Mouse (Mus musculus) heart, postnatal 0 days (tissue): Measurements from ENCODE around the gene Pfkm. TPM values are rescaled to one million over a fixed set of nuclear protein-coding genes. Genes with fewer than 3 reads are reported as not detected.

Source experiments
- ATAC-seq: fragments of 200-750 bp; cut with Nextera tagmentation; 2 replicates; pipeline ENCODE4 v1.8.0; 2017; ENCODE audit warnings: low read depth, moderate number of reproducible peaks, moderate library complexity; ENCODE audit not compliant: insufficient read depth
- DNase-seq: peaks from one replicate; pipeline ENCODE4 v3.0.0-alpha.2; 2016; ENCODE audit warnings: low spot score
- H3K27ac ChIP-seq: fragments of 300-500 bp; sonication (generic); 2 replicates; pipeline ENCODE4 v1.5.1; 2014; ENCODE audit warnings: low read depth, mild to moderate bottlenecking
- H3K27me3 ChIP-seq: fragments of 300-500 bp; sonication (generic); 2 replicates; pipeline ENCODE4 v1.6.1; 2014; ENCODE audit warnings: low read length, mixed read lengths; ENCODE audit not compliant: control insufficient read depth, insufficient read depth
- H3K36me3 ChIP-seq: fragments of 300-500 bp; sonication (generic); replicated peaks from 2 replicates; pipeline ENCODE4 v1.6.1; 2014; ENCODE audit warnings: low read length, mixed read lengths; ENCODE audit not compliant: control insufficient read depth, insufficient read depth
- H3K4me1 ChIP-seq: fragments of 300-500 bp; sonication (generic); 2 replicates; pipeline ENCODE4 v1.6.1; 2014; ENCODE audit warnings: antibody characterized with exemption; ENCODE audit not compliant: control insufficient read depth, insufficient read depth
- H3K4me2 ChIP-seq: fragments of 300-500 bp; sonication (generic); 2 replicates; pipeline ENCODE4 v1.6.1; 2014; ENCODE audit warnings: low read depth, mild to moderate bottlenecking, low read length, moderate library complexity
- H3K4me3 ChIP-seq: fragments of 300-500 bp; sonication (generic); 2 replicates; pipeline ENCODE4 v1.5.1; 2014; ENCODE audit warnings: low read depth, low read length
- H3K9ac ChIP-seq: fragments of 300-500 bp; sonication (generic); replicated peaks from 2 replicates; pipeline ENCODE4 v1.6.1; 2014; ENCODE audit warnings: low read depth, low read length, mixed read lengths
- H3K9me3 ChIP-seq: fragments of 300-500 bp; sonication (generic); replicated peaks from 2 replicates; pipeline ENCODE4 v1.6.1; 2016; ENCODE audit warnings: low read length; ENCODE audit not compliant: control insufficient read depth
- CTCF ChIP-seq: IDR thresholded peaks from 2 replicates; pipeline ENCODE4 v1.5.1; 2016; ENCODE audit warnings: antibody characterized with exemption, control low read depth, low read depth
- EP300 ChIP-seq: IDR thresholded peaks from 2 replicates; pipeline ENCODE4 v1.6.1; 2016; ENCODE audit warnings: antibody characterized with exemption, low read depth
- WGBS: fragments of 180-500 bp; shearing (Covaris S2); extraction: QIAGEN DNeasy Blood & Tissue Kit; methylation state at CpG from one replicate; pipeline ENCODE4 v1.1.7; 2014; 5-methylcytosine and 5-hydroxymethylcytosine counted together
- polyA plus RNA-seq: library from polyadenylated mRNA; unstranded; fragments of >200 nt; fragmentation: Nextera tagmentation; extraction: Ambion mirVana; gene quantifications from 2 replicates; pipeline ENCODE4 v1.2.1, GENCODE M21; 2015
- total RNA-seq: library from RNA; depleted of rRNA; stranded (reverse); fragments of >200 nt; gene quantifications from 2 replicates; pipeline ENCODE4 v1.2.3, GENCODE M21; 2014; ENCODE audit warnings: low replicate concordance

Pfkm gene
- total and polyA plus RNA-seq, 2 experiments from 2014 or later = 213 to 216 TPM

DNA sequence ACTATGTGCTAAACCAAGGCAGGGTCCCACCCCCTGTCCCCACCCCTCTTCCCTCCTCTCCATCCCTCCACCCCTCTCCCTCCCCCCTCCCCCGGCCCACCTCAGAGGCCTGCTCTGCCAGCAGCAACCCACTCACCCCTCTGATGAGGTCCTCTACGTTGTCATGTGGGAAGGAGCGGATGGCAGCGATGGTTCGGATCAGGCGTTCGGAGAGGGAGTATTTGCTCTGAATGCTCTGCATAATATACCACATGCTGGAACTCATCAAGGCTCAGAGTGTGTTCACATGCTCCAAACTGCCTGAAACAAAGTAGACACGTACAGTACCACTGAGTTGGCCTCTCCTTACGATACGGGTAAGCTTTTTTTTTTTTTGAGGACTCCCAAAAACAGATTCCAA is 50.1 kb downstream of the Pfkm start:
- H3K4me1 ChIP-seq = peaks cover 6% of the 10 kb centered on the region; the same call in 1 of the 2 replicates
- ATAC-seq = no peak
- no peaks in the 10 kb centered on the region for H3K9me3 ChIP-seq
- DNase-seq = no peak
- no peak for TF ChIP-seq CTCF
- no peak for TF ChIP-seq EP300
- H3K4me3 ChIP-seq = no peak overlapping the region
- H3K36me3 ChIP-seq = peaks cover 32% of the 10 kb centered on the region
- H3K9ac ChIP-seq = no peak overlapping the region
- H3K4me2 ChIP-seq = no peak overlapping the region
- H3K27me3 ChIP-seq = no peaks in the 10 kb centered on the region
- WGBS = 82% methylated on average over 9 of the region's 10 CpGs
- H3K27ac ChIP-seq = no peak overlapping the region

DNA sequence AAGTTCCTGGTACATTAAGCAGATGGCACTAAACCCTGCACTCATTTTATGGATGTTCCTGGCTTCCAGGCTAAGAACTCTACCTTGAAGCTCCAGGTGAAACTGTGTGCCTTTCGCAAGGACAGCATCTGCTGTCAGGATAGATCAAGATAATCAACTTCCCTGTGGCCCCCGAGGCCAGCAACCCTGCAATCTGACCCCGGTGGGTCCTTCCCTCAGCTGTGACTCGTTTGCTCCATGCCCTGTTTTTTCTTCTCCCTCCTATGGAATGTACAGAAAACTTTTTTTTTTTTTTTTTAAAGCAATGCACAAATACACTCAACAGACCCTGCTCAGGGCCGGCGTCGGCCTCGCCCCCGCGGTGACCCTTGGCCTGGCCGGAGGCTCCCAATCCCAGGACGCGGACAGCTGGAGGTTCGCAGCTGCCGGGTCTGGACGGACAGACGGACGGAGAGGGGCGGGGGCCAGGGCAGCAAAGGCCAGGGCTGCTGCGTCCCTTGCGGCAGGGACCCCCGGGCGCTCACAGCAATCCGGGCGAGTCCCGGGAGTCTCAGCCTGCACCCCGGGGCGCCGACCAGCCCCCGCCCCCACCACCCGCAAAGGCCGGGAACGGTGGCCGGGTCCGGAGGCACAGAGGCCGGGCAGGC is 52.6 kb downstream of the Pfkm start:
- WGBS = under 1% methylated on average over 36 of the region's 36 CpGs
- TF ChIP-seq CTCF (no peak), EP300 (no peak)
- ATAC-seq (0 out of 2 replicates have a peak, but pooled peaks have one; percentile 5), DNase-seq (no peak)
- H3K27me3 ChIP-seq = no peaks in the 10 kb centered on the region
- H3K4me3 ChIP-seq = peak overlapping the region; percentile 96
- H3K4me2 ChIP-seq = peak overlapping the region; percentile 97
- H3K9me3 ChIP-seq = no peaks in the 10 kb centered on the region
- H3K4me1 ChIP-seq = peaks cover 16% of the 10 kb centered on the region
- H3K27ac ChIP-seq = peak overlapping the region; percentile 88
- peak overlapping the region; percentile 98 for H3K9ac ChIP-seq
- H3K36me3 ChIP-seq = peaks cover 23% of the 10 kb centered on the region

DNA sequence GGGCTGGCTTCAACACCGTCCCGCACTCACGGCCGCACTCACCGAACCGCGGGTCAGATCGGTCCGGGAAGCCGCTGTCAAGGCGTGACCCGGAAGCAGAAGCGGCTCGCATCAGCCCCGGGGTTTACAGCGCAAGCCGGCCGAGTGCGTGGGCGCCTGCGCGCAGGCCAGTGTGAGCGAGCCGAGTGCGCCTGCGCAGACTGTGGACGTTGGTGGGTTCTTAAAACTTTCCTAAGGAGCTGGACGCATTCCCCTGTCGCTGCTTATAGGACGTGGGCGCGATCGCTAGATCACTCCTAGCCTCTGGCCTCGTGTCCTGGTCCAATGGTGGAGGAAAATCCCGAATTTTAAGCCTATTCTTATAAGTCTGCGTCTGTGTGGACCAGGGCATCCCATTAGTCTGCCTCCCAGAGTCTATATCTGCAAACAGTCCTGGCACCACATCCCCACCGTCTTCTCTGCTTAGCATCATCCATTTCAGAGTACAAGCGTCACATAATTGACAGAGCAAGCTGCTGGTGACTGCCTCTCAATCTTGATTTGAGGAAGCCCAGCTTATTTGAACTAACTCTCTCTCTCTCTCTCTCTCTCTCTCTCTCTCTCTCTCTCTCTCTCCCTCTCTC is 53.3 kb downstream of the Pfkm start:
- no peaks in the 10 kb centered on the region for H3K9me3 ChIP-seq
- H3K9ac ChIP-seq = peak overlapping the region; percentile 98
- ATAC-seq = peak; percentile 86
- peaks cover 16% of the 10 kb centered on the region for H3K4me1 ChIP-seq
- H3K36me3 ChIP-seq = peaks cover 16% of the 10 kb centered on the region
- TF ChIP-seq CTCF = no peak
- TF ChIP-seq EP300 = no peak
- no peaks in the 10 kb centered on the region for H3K27me3 ChIP-seq
- peak overlapping the region; percentile 96 for H3K4me3 ChIP-seq
- WGBS = under 1% methylated on average over 38 of the region's 38 CpGs
- H3K4me2 ChIP-seq = peak overlapping the region; percentile 97
- DNase-seq = peak; percentile 94
- peak overlapping the region; percentile 88 for H3K27ac ChIP-seq

DNA sequence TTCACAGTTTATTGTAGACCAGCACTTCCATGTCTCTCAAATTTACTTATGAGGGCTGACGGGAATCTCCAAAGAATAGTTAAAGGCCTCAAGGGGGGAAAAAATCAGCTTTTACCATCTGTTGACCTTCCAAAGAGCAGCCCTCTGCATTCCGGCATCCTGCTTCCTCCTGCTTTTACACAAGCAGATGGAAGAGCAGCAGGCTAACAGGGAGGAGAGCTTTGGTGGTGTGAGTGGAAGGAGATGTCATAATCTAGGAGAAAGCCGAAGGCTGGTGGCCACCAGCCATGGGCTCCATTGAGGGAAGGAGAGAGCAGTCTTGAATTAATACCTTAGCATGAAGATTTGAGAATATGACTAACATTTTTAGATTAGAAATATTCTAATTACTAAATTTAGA is 56.0 kb downstream of the Pfkm start:
- Histone ChIP-seq H3K36me3 (no peaks in the 10 kb centered on the region), H3K4me3 (no peak overlapping the region), H3K27me3 (no peaks in the 10 kb centered on the region), H3K9me3 (no peaks in the 10 kb centered on the region), H3K4me1 (peaks cover 16% of the 10 kb centered on the region), H3K27ac (peak overlapping the region; percentile 95), H3K9ac (no peak overlapping the region), H3K4me2 (no peak overlapping the region)
- no peak for DNase-seq
- ATAC-seq = no peak
- TF ChIP-seq CTCF = no peak
- no peak for TF ChIP-seq EP300
- WGBS = 31% methylated on average over 3 of the region's 3 CpGs

DNA sequence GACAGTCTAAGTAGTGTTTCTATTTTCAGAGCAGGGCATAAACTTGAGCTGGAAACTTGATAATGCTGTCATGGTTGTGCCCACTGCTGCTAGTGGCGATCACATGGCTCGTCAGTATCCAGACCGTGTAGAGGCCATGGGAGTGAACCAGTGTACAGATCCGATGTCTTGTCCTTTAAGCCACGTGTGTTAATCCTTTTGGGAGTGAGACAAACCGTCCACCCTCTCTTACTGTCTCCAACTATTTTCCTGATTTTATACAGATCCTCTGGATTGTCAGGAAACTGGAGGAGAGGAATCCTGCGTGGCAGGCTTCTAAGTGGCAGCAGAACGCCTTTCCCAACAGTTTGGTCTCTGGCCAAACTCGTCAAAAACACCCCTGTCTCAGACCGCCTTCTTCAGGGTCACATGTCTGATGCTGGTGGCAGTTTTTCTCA is 56.8 kb downstream of the Pfkm start:
- Histone ChIP-seq H3K27me3 (no peaks in the 10 kb centered on the region), H3K4me2 (no peak overlapping the region; the same call in 1 of the 2 replicates)
- DNase-seq = peak; percentile 89

More for the DNA sequence above, 56.8 kb downstream of the Pfkm start:
- peak; percentile 87 for ATAC-seq
- Histone ChIP-seq H3K9me3 (no peaks in the 10 kb centered on the region), H3K4me3 (no peak overlapping the region), H3K27ac (peak overlapping the region; percentile 95), H3K4me1 (peaks cover 16% of the 10 kb centered on the region), H3K9ac (0 out of 2 replicates have a peak overlapping the region, but pooled peaks have one; percentile 8), H3K36me3 (no peaks in the 10 kb centered on the region)
- WGBS = 19% methylated on average over 10 of the region's 10 CpGs
- TF ChIP-seq EP300 = peak; percentile 68
- no peak for TF ChIP-seq CTCF
